In the genomic region with DNA sequence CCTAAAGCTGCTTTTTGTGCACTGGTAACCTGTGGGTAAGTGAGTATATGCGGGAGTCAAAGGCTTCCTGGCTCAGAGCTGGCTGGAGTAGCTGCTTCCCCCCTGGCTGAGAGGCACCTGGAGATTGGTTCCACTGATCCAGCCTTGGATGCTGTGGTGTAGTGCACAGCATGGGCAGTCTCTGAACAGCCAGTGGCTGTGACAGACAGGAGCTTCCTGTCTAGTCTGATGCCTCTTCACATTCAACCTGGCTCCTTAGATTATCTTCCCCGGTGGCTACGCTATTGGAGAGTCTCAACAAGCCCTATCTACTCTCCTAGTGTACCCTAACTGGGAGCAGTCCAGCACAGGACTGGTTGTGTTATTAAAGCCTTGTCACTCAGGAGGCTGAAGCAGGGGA, we compare ENCODE assay signal across 23 mouse cellular contexts.
DNase-seq lines count a peak whose midpoint lies in the region; ATAC-seq lines count a peak whose summit lies in the region.
"Had no signal": no experiment of that assay in that cellular context is flagged by ENCODE, and none has a peak within 500 bp of the region (broad histone marks: within the 10 kb centered on the region; RNA-seq: fewer than 3 reads in every experiment).

No protein-coding gene starts in this region.

- H3K9ac ChIP-seq in midbrain, embryonic 11.5 days (ENCODE audit: low read length): no peak overlapping the region
- no peak overlapping the region for H3K9ac ChIP-seq in midbrain, embryonic 13.5 days (replicated peaks)
- H3K9ac ChIP-seq in hindbrain, embryonic 14.5 days: no peak overlapping the region
- H3K9ac ChIP-seq in hindbrain, embryonic 12.5 days: no peak overlapping the region
- H3K9ac ChIP-seq: embryonic facial prominence, embryonic 13.5 days; embryonic facial prominence, embryonic 15.5 days; forebrain, embryonic 12.5 days had no signal

- H3K4me3 ChIP-seq in midbrain, embryonic 11.5 days (ENCODE audit: low read depth, low read length): no peak overlapping the region
- no peak overlapping the region for H3K4me3 ChIP-seq in midbrain, embryonic 13.5 days (replicated peaks)
- no peak overlapping the region for H3K4me3 ChIP-seq in hindbrain, embryonic 14.5 days (replicated peaks; ENCODE audit: low read length)
- H3K4me3 ChIP-seq in hindbrain, embryonic 12.5 days: no peak overlapping the region
- H3K4me3 ChIP-seq: embryonic facial prominence, embryonic 13.5 days; embryonic facial prominence, embryonic 15.5 days; erythroblast, embryonic 14.5 days; forebrain, embryonic 10.5 days; forebrain, embryonic 12.5 days had no signal

- H3K9me3 ChIP-seq in midbrain, embryonic 11.5 days (ENCODE audit: control insufficient read depth, low read length): no peaks in the 10 kb centered on the region
- no peaks in the 10 kb centered on the region for H3K9me3 ChIP-seq in midbrain, embryonic 13.5 days
- H3K9me3 ChIP-seq in hindbrain, embryonic 14.5 days (ENCODE audit: control insufficient read depth, low read length): no peaks in the 10 kb centered on the region
- H3K9me3 ChIP-seq in hindbrain, embryonic 12.5 days (replicated peaks): no peaks in the 10 kb centered on the region
- H3K9me3 ChIP-seq: embryonic facial prominence, embryonic 13.5 days; embryonic facial prominence, embryonic 15.5 days; forebrain, embryonic 10.5 days; forebrain, embryonic 12.5 days had no signal

- no peak for ATAC-seq in midbrain, embryonic 11.5 days (ENCODE audit: low FRiP score)
- no peak for ATAC-seq in midbrain, embryonic 13.5 days
- ATAC-seq in granulocyte monocyte progenitor cell, adult 5-6 weeks (replicated peaks; ENCODE audit: poor library complexity, severe bottlenecking): peak; percentile 22; the same call in 1 of the 2 replicates
- ATAC-seq in megakaryocyte progenitor cell, adult 5-6 weeks (replicated peaks; ENCODE audit: poor library complexity): peak; percentile 52
- no peak for ATAC-seq in hindbrain, embryonic 14.5 days (ENCODE audit: low FRiP score)
- ATAC-seq in hindbrain, embryonic 12.5 days (ENCODE audit: low FRiP score): no peak
- ATAC-seq: forebrain, embryonic 14.5 days; forebrain, embryonic 16.5 days had no signal

- H3K27ac ChIP-seq in midbrain, embryonic 11.5 days (ENCODE audit: low read depth, low read length): no peak overlapping the region
- no peak overlapping the region for H3K27ac ChIP-seq in midbrain, embryonic 13.5 days
- no peak overlapping the region for H3K27ac ChIP-seq in hindbrain, embryonic 14.5 days
- no peak overlapping the region for H3K27ac ChIP-seq in hindbrain, embryonic 12.5 days
- H3K27ac ChIP-seq: embryonic facial prominence, embryonic 13.5 days; embryonic facial prominence, embryonic 15.5 days; forebrain, embryonic 10.5 days; forebrain, embryonic 12.5 days had no signal

- H3K4me1 ChIP-seq in midbrain, embryonic 11.5 days (ENCODE audit: control insufficient read depth, insufficient read depth, low read length): no peaks in the 10 kb centered on the region
- no peaks in the 10 kb centered on the region for H3K4me1 ChIP-seq in midbrain, embryonic 13.5 days (replicated peaks)
- H3K4me1 ChIP-seq in hindbrain, embryonic 14.5 days (replicated peaks; ENCODE audit: control insufficient read depth, insufficient read depth, low read length): no peaks in the 10 kb centered on the region
- no peaks in the 10 kb centered on the region for H3K4me1 ChIP-seq in hindbrain, embryonic 12.5 days
- H3K4me1 ChIP-seq: embryonic facial prominence, embryonic 13.5 days; embryonic facial prominence, embryonic 15.5 days; forebrain, embryonic 12.5 days had no signal

- 89% methylated on average over 3 of the region's 3 CpGs for WGBS in midbrain, embryonic 11.5 days
- WGBS in midbrain, embryonic 13.5 days: 83% methylated on average over 3 of the region's 3 CpGs
- 89% methylated on average over 3 of the region's 3 CpGs for WGBS in hindbrain, embryonic 14.5 days
- WGBS in hindbrain, embryonic 12.5 days: 88% methylated on average over 3 of the region's 3 CpGs

- peak; percentile 65 for DNase-seq in midbrain, embryonic 11.5 days (ENCODE audit: low spot score, missing footprints)
- no peak for DNase-seq in urinary bladder, adult 18-20 months (ENCODE audit: low spot score in 2 of 2)
- DNase-seq in hindbrain, embryonic 14.5 days (ENCODE audit: low spot score): no peak
- DNase-seq: adrenal gland, adult 2 months; adrenal gland, postnatal 10 days; adrenal gland, postnatal 25 days; cerebellum, adult 11-12 months; cerebellum, adult 2 months; cerebellum, adult 9-10 months; cerebellum, postnatal 10 days; cerebellum, postnatal 25 days; embryo, embryonic 11 days had no signal

- no peak overlapping the region for H3K4me2 ChIP-seq in midbrain, embryonic 11.5 days
- no peak overlapping the region for H3K4me2 ChIP-seq in midbrain, embryonic 13.5 days (replicated peaks)
- no peak overlapping the region for H3K4me2 ChIP-seq in hindbrain, embryonic 14.5 days (replicated peaks)
- no peak overlapping the region for H3K4me2 ChIP-seq in hindbrain, embryonic 12.5 days (replicated peaks)
- H3K4me2 ChIP-seq: embryonic facial prominence, embryonic 13.5 days; embryonic facial prominence, embryonic 15.5 days; forebrain, embryonic 12.5 days had no signal

- H3K27me3 ChIP-seq in midbrain, embryonic 11.5 days (ENCODE audit: control insufficient read depth, insufficient read depth, low read length): no peaks in the 10 kb centered on the region
- no peaks in the 10 kb centered on the region for H3K27me3 ChIP-seq in midbrain, embryonic 13.5 days
- no peaks in the 10 kb centered on the region for H3K27me3 ChIP-seq in hindbrain, embryonic 14.5 days (ENCODE audit: control insufficient read depth, insufficient read depth, low read length)
- H3K27me3 ChIP-seq in hindbrain, embryonic 12.5 days: no peaks in the 10 kb centered on the region
- H3K27me3 ChIP-seq: embryonic facial prominence, embryonic 13.5 days; embryonic facial prominence, embryonic 15.5 days had no signal

- H3K36me3 ChIP-seq in midbrain, embryonic 11.5 days (ENCODE audit: control insufficient read depth, insufficient read depth, low read length): no peaks in the 10 kb centered on the region
- no peaks in the 10 kb centered on the region for H3K36me3 ChIP-seq in midbrain, embryonic 13.5 days
- no peaks in the 10 kb centered on the region for H3K36me3 ChIP-seq in hindbrain, embryonic 14.5 days (replicated peaks; ENCODE audit: control insufficient read depth, insufficient read depth)
- no peaks in the 10 kb centered on the region for H3K36me3 ChIP-seq in hindbrain, embryonic 12.5 days
- H3K36me3 ChIP-seq: embryonic facial prominence, embryonic 13.5 days; embryonic facial prominence, embryonic 15.5 days; forebrain, embryonic 10.5 days; forebrain, embryonic 12.5 days had no signal

Comparison
In these comparisons a context has a peak if more than half of its experiments do, and no peak if none do; other contexts are left out.
1. ATAC-seq: peak in granulocyte monocyte progenitor cell, adult 5-6 weeks (single experiment) and megakaryocyte progenitor cell, adult 5-6 weeks (single experiment); none in midbrain, embryonic 11.5 days (single experiment), midbrain, embryonic 13.5 days (single experiment), hindbrain, embryonic 14.5 days (single experiment) and hindbrain, embryonic 12.5 days (single experiment).